Mouse (Mus musculus) forebrain, embryonic 13.5 days (tissue): Measurements from ENCODE around the gene Zc3h12d. TPM values are rescaled to one million over a fixed set of nuclear protein-coding genes. Genes with fewer than 3 reads are reported as not detected.
A peak's percentile ranks its signal among the peaks of the same experiment; 100 is the strongest.

Source experiments
- ATAC-seq: fragments of 200-750 bp; cut with Nextera tagmentation; 2 replicates; pipeline ENCODE4 v1.8.0; 2017
- H3K27ac ChIP-seq: fragments of 300-500 bp; sonication (generic); 2 replicates; pipeline ENCODE4 v1.5.1; 2015; ENCODE audit warnings: inconsistent platforms, mild to moderate bottlenecking, moderate library complexity
- H3K27me3 ChIP-seq: fragments of 300-500 bp; sonication (generic); 2 replicates; pipeline ENCODE4 v1.6.1; 2015; ENCODE audit warnings: mild to moderate bottlenecking, inconsistent platforms
- H3K36me3 ChIP-seq: fragments of 300-500 bp; sonication (generic); 2 replicates; pipeline ENCODE4 v1.6.1; 2015; ENCODE audit warnings: mild to moderate bottlenecking, inconsistent platforms; ENCODE audit not compliant: poor library complexity, severe bottlenecking
- H3K4me1 ChIP-seq: fragments of 300-500 bp; sonication (generic); 2 replicates; pipeline ENCODE4 v1.6.1; 2015; ENCODE audit warnings: inconsistent platforms
- H3K4me2 ChIP-seq: fragments of 300-500 bp; sonication (generic); 2 replicates; pipeline ENCODE4 v1.6.1; 2015; ENCODE audit warnings: inconsistent platforms, mild to moderate bottlenecking, moderate library complexity
- H3K4me3 ChIP-seq: fragments of 300-500 bp; sonication (generic); 2 replicates; pipeline ENCODE4 v1.5.1; 2015; ENCODE audit warnings: mild to moderate bottlenecking, inconsistent platforms
- H3K9ac ChIP-seq: fragments of 300-500 bp; sonication (generic); 2 replicates; pipeline ENCODE4 v1.6.1; 2015; ENCODE audit warnings: mild to moderate bottlenecking, inconsistent platforms
- H3K9me3 ChIP-seq: fragments of 300-500 bp; sonication (generic); replicated peaks from 2 replicates; pipeline ENCODE4 v1.6.1; 2016; ENCODE audit warnings: inconsistent platforms
- WGBS: fragments of 180-500 bp; shearing (Covaris S2); methylation state at CpG from one replicate; pipeline ENCODE4 v1.1.7; 2015; 5-methylcytosine and 5-hydroxymethylcytosine counted together
- polyA plus RNA-seq: library from polyadenylated mRNA; unstranded; fragments of >200 nt; fragmentation: Nextera tagmentation; extraction: Ambion mirVana; gene quantifications from 2 replicates; pipeline ENCODE4 v1.2.1, GENCODE M21; 2015

The Zc3h12d gene
- 0.06 TPM in 1 of 2 replicates, not detected in the other for polyA plus RNA-seq

DNA sequence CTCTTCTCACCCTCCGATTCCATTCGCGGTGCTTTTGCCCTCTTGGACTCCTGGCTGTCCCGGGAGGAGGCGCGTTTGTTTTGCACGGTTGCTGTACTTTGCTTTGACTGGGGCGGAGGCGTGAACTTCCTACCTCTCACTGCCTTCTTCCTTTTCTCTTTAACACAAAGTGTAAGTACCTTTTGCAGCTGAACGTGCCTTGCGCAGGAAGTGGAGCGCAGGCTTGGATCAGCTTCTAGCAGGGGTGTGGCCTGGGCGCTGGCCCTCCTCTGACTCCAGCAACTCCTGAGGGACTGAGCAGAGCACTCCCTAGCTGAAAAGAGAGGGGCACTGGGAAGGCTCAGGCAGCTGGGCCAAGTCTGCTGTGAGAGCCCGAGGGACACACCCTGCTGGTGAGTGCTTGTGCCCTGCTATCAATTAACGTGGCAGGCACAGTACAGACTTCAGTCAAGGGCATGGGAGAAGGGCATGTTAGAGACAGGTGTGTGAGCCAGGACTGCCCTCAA is at the start of gene Zc3h12d:
Gene Zc3h12d, plus strand, starts transcription at position 300 of the 506 bp plus-strand sequence.
- Histone ChIP-seq H3K4me2 (peak within 1 kb of the TSS; percentile 34), H3K9ac (no peak within 1 kb of the TSS), H3K4me1 (0 out of 2 replicates have a peak, but pooled peaks cover 3% of the 10 kb centered on the region), H3K9me3 (no peaks in the 10 kb centered on the region), H3K4me3 (no peak within 1 kb of the TSS), H3K27me3 (no peaks in the 10 kb centered on the region), H3K36me3 (no peaks in the 10 kb centered on the region), H3K27ac (no peak within 1 kb of the TSS)
- ATAC-seq = 0 out of 2 replicates have a peak, but pooled peaks have one; percentile 24
- WGBS = 7% methylated on average over 15 of the region's 15 CpGs

DNA sequence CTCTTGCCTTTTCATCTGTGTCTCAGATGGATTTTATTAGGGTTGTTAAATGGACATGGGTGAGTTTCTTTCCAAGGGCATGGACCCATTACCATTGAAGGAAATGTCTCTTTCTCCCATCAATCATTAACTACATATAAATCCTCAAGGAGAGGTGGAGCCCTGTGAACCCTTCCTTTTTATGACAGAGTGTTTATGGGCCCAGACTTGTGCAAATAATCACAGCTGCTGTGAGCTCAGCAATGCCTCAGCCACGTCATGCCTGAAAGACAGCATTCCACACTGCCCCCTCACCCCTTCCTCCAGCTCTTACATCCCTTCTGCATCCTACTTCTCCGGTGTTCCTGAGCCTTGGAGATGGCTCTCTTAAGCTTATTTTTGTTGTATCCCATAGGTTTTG is 45.0 kb upstream of the Zc3h12d start:
- no peak overlapping the region for H3K27ac ChIP-seq
- H3K9ac ChIP-seq = no peak overlapping the region
- no peak overlapping the region for H3K4me3 ChIP-seq
- no peaks in the 10 kb centered on the region for H3K27me3 ChIP-seq
- H3K4me1 ChIP-seq = peaks cover 11% of the 10 kb centered on the region; the same call in 1 of the 2 replicates
- WGBS = 66% methylated on average over 2 of the region's 2 CpGs
- H3K9me3 ChIP-seq = no peaks in the 10 kb centered on the region
- ATAC-seq = no peak
- H3K4me2 ChIP-seq = no peak overlapping the region
- H3K36me3 ChIP-seq = peaks cover 15% of the 10 kb centered on the region

DNA sequence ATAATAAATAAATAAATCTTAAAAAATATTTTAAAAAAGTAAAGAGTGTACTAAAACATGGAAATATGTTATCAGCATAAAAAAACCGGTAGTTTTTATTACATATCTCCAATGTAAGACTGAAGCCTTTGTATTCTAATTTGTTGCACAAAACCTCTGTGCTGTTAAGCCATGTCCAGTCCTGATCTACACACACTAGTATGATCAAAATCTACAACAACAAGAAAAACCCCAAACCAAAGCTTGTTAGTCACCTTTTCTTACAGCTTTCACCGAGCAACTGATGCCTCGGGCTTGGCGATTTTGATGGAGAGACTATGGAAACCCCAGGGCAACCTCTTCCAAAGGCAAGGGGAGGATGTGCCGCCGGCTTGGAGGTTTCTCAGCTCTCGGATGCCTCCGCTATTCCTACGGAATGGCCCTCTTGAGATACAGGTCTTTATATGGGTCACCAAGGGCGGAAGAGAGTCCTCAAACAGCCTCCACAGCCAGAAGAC is 40.0 kb upstream of the Zc3h12d start:
- peak overlapping the region; percentile 51; the same call in 1 of the 2 replicates for H3K27ac ChIP-seq
- H3K4me2 ChIP-seq = peak overlapping the region; percentile 84
- peak overlapping the region; percentile 63 for H3K4me3 ChIP-seq
- no peaks in the 10 kb centered on the region for H3K9me3 ChIP-seq
- WGBS = 0% methylated on average over 10 of the region's 10 CpGs
- no peaks in the 10 kb centered on the region for H3K27me3 ChIP-seq
- H3K36me3 ChIP-seq = peaks cover 26% of the 10 kb centered on the region
- ATAC-seq = peak; percentile 34
- peak overlapping the region; percentile 89 for H3K9ac ChIP-seq
- peaks cover 25% of the 10 kb centered on the region for H3K4me1 ChIP-seq

DNA sequence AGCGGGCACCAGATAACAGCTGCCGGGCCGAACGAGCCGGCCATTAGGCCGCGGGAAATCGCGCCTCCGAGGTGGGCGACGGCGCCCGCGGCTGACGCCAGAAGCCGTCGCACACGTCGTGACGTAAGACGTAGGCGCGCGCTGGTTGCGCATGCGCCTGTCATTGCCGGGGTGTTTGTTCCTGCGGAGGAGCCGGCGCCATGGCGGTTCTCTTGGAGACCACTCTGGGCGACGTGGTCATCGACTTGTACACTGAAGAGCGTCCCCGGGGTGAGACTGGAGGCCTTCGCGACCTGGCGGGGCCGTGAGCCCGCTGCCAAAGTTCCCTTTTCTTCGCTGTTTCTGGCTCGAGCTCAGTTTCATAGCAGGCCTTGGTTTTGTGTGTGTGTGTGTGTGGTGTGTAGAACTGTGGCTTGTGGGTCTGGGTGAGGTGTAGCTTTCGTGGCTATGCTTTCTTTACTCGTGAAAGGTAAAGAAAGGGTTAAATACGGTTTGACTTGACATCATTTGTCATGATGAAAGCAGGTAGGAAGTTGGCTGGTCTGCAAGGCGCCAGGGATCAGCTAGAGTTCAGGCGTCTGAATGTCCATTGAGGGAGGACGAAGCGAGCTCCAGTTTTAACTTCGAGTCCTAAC is 39.4 kb upstream of the Zc3h12d start, which contains the start of the genes Ginm1 and Ppil4:
Gene Ginm1, minus strand, starts transcription at position 74 of the 635 bp plus-strand sequence.
Gene Ppil4, plus strand, starts transcription at position 141 of the 635 bp plus-strand sequence.
- Histone ChIP-seq H3K27ac (peak within 1 kb of the TSS; percentile 51; the same call in 1 of the 2 replicates), H3K9ac (peak within 1 kb of the TSS; percentile 89), H3K27me3 (no peaks in the 10 kb centered on the region), H3K4me2 (peak within 1 kb of the TSS; percentile 84), H3K4me3 (peak within 1 kb of the TSS; percentile 63), H3K4me1 (peaks cover 25% of the 10 kb centered on the region), H3K36me3 (peaks cover 31% of the 10 kb centered on the region), H3K9me3 (no peaks in the 10 kb centered on the region)
- peak; percentile 96 for ATAC-seq
- under 1% methylated on average over 52 of the region's 52 CpGs for WGBS

DNA sequence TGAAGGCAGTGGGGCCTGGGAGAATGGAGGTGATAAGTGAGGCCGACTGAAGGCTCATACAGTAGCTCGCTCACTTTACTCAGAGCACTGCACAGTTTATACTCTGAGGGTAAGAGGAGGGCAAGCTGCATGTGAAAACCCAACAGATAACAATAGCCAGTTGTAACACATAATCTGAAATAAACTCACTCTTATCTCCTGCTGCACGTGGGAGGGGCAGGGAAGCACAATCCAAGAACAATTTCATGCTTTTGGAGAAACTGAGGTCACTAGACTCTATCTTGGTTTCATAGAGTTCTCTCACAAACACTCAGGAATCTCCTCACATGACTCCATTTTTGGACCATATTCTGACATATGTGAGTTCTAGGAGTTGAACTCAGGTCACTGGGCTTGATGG is 31.0 kb upstream of the Zc3h12d start:
- Histone ChIP-seq H3K36me3 (peaks cover 84% of the 10 kb centered on the region), H3K27ac (no peak overlapping the region), H3K4me2 (no peak overlapping the region), H3K27me3 (no peaks in the 10 kb centered on the region), H3K4me3 (no peak overlapping the region), H3K9ac (no peak overlapping the region), H3K4me1 (no peaks in the 10 kb centered on the region), H3K9me3 (no peaks in the 10 kb centered on the region)
- 95% methylated on average over 3 of the region's 3 CpGs for WGBS
- no peak for ATAC-seq

DNA sequence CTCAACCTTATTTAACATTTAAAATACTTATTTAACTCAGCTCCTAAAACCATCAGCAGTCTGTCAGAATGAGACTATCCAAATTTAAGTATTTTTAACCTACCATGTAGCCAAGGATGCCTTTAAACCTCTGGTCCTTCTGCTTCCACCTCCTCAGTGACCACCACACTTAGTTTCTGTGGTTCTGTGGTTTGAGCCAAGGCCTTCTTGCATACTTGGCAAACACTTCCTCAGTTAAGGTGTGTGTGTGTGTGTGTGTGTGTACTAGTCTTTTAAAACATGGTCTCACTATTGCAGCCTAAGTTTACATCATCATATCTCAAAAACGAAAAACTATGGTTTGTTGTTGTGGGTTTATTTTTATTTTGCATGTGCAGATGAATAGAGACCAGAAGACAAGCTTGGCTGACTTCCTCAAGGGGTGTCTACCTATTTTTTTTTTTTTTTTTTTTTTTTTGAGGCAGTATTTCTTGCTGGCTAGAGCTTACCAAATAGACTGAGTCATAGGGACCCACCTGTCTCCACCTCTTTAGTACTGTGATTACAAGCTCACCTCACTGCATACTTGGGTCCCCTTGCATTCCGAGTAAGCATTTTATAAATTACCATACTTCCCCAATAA is 29.6 kb upstream of the Zc3h12d start:
- Histone ChIP-seq H3K4me3 (no peak overlapping the region), H3K9ac (no peak overlapping the region), H3K4me2 (no peak overlapping the region), H3K27ac (no peak overlapping the region), H3K36me3 (peaks cover 79% of the 10 kb centered on the region), H3K27me3 (no peaks in the 10 kb centered on the region), H3K9me3 (no peaks in the 10 kb centered on the region), H3K4me1 (no peaks in the 10 kb centered on the region)
- WGBS = 92% methylated on average over 2 of the region's 2 CpGs
- no peak for ATAC-seq

DNA sequence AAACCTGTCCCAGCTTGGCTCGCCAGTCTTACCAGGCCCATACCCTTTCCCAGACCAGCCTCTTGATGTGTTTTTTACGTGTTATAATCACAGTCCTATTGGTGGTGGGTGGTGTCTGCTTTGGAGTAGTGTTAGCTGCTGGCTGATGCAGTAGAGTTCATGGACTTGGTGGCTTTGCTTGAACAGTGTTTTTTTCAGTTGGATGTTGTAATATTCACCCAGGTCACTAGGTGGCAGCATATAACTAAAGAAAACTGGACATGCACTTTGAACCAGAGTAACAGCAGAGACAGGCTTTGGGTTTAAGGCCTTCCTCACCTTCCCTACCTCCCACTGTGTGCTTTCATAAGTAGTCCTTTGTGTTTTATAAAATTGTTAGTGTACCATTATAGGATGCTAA is 22.3 kb upstream of the Zc3h12d start:
- Histone ChIP-seq H3K36me3 (peaks cover 74% of the 10 kb centered on the region), H3K9me3 (no peaks in the 10 kb centered on the region), H3K27me3 (no peaks in the 10 kb centered on the region), H3K4me2 (no peak overlapping the region), H3K27ac (no peak overlapping the region), H3K4me3 (no peak overlapping the region), H3K9ac (no peak overlapping the region), H3K4me1 (no peaks in the 10 kb centered on the region)
- WGBS = 49% methylated on average over 2 of the region's 2 CpGs
- peak; percentile 45; the same call in 1 of the 2 replicates for ATAC-seq

DNA sequence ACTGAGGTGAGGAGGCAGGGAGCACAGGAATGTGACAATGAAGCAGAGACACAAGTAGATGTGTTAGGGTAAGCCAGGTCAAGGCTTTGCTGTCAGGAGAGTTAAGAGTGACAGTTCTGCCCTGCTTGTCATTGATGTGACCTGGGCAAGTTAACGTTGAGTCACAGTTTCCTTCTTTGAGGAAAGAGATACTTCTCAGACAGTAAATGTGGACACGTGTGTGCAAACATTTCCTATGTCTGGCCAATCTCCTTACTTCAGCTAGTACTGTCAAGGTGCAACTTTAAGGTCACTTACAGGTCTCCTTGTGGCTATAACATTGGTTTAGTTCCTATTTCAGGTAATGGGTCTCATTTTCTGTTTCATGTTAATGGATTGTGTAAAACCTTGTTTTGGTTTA is 15.8 kb upstream of the Zc3h12d start:
- Histone ChIP-seq H3K36me3 (peaks cover 73% of the 10 kb centered on the region), H3K9ac (no peak overlapping the region), H3K4me3 (no peak overlapping the region), H3K27ac (no peak overlapping the region), H3K4me2 (no peak overlapping the region), H3K4me1 (no peaks in the 10 kb centered on the region), H3K27me3 (no peaks in the 10 kb centered on the region), H3K9me3 (no peaks in the 10 kb centered on the region)
- 91% methylated on average over 2 of the region's 2 CpGs for WGBS
- no peak for ATAC-seq

DNA sequence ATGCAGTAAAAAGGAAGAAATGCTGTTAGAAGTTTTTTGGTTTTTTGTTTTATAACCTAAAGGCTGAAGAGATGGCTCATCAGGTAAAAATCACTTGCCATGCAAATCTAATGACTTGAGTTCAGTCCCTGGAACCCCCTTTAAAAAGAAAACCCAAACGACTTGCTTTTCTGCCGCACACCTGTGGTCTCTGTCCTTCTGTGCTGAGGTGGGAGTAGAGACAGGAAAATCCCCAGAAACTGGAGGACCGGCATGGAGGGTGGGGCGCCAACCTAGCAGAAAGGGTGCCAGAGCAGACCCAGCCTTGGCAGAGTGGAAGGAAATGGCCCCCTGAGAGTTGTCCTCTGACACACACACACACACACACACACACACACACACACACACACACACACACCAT is 13.6 kb upstream of the Zc3h12d start:
- 93% methylated on average over 4 of the region's 4 CpGs for WGBS
- Histone ChIP-seq H3K27me3 (no peaks in the 10 kb centered on the region), H3K9me3 (no peaks in the 10 kb centered on the region), H3K36me3 (peaks cover 75% of the 10 kb centered on the region), H3K9ac (no peak overlapping the region), H3K4me1 (no peaks in the 10 kb centered on the region), H3K4me3 (no peak overlapping the region), H3K4me2 (no peak overlapping the region), H3K27ac (no peak overlapping the region)
- no peak for ATAC-seq

DNA sequence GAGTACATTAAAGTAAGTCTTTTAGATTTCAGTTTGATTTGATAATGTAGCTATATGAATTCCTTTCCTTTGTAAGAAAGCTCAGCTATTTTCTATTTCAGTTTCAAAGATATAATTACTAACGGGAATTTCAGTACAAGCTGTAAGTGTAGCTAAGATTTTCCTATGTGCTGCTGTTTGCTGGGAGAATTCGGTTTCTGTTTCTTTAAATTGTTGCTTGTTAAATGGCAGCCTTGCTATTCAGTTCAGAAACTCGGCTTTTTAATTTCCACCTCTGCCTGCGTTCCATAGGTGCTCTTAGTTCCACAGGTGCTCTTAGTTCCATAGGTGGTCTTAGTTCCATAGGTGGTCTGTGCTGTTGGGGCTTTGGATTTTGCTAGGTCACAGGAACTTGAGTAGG is 13.1 kb upstream of the Zc3h12d start:
- Histone ChIP-seq H3K9ac (no peak overlapping the region), H3K36me3 (peaks cover 76% of the 10 kb centered on the region), H3K4me3 (no peak overlapping the region), H3K27me3 (no peaks in the 10 kb centered on the region), H3K27ac (no peak overlapping the region), H3K9me3 (no peaks in the 10 kb centered on the region), H3K4me1 (no peaks in the 10 kb centered on the region), H3K4me2 (no peak overlapping the region)
- WGBS = 88% methylated on average over 4 of the region's 4 CpGs
- ATAC-seq = no peak

DNA sequence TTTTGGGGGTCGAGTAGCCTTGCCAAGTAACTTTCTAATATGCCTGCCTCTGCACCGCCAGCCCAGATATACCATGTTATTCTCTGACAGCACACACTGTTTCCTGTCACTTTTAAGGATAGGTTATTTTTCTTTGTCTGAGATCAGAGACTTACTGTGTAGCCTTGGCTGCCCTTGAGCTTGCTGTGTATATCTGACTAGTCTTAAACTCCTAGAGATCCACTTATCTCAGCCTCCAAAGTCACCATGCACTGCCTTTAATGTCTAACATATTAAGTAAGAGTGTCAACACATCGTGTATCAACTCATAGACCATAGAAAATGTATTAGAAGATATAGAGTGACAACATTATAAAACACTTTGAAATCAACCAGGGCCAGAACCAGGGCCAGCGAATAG is 12.7 kb upstream of the Zc3h12d start:
- ATAC-seq = no peak
- H3K4me3 ChIP-seq = no peak overlapping the region
- H3K4me1 ChIP-seq = no peaks in the 10 kb centered on the region
- no peaks in the 10 kb centered on the region for H3K9me3 ChIP-seq
- H3K36me3 ChIP-seq = peaks cover 71% of the 10 kb centered on the region
- no peak overlapping the region for H3K4me2 ChIP-seq
- no peak overlapping the region for H3K9ac ChIP-seq
- no peaks in the 10 kb centered on the region for H3K27me3 ChIP-seq
- no peak overlapping the region for H3K27ac ChIP-seq
- WGBS = 96% methylated on average over 4 of the region's 4 CpGs

DNA sequence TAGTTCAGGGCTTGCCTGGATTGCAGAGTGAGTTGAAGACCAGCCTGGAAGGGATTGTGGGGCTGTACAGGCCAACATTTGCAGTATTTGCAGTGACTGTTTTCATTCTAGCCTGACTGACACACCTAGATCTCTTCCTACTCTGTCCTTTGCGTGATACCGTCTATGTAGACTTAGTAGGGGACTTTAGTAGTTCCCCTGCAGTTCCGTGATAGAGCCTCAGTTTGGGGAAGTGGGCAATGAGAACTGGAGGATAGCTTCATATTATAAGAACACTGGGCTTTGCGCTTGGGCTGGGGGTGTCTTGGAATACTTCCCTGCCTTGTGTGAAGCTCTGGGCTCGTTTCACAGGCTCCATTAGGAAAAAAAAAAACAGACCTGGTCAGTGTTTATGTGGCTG is 12.1 kb upstream of the Zc3h12d start:
- no peak overlapping the region for H3K4me2 ChIP-seq
- no peak overlapping the region for H3K4me3 ChIP-seq
- H3K36me3 ChIP-seq = peaks cover 69% of the 10 kb centered on the region
- no peaks in the 10 kb centered on the region for H3K4me1 ChIP-seq
- no peak overlapping the region for H3K27ac ChIP-seq
- no peaks in the 10 kb centered on the region for H3K9me3 ChIP-seq
- no peak for ATAC-seq
- H3K27me3 ChIP-seq = no peaks in the 10 kb centered on the region
- 95% methylated on average over 5 of the region's 5 CpGs for WGBS
- H3K9ac ChIP-seq = no peak overlapping the region
